Mouse (Mus musculus): ENCODE data around the gene 2010111I01Rik. TPM values are rescaled to one million over a fixed set of nuclear protein-coding genes. Genes with fewer than 3 reads are reported as not detected.
A peak's percentile ranks its signal among the peaks of the same experiment; 100 is the strongest.
"Not testable (repeated sequence)": the region's sequence is repeated elsewhere in the genome, so short reads cannot be mapped to it uniquely, and the experiment has no call there.

The 2010111I01Rik gene
- polyA plus RNA-seq, 1 experiment from 2014 or later: 34.6 TPM

DNA sequence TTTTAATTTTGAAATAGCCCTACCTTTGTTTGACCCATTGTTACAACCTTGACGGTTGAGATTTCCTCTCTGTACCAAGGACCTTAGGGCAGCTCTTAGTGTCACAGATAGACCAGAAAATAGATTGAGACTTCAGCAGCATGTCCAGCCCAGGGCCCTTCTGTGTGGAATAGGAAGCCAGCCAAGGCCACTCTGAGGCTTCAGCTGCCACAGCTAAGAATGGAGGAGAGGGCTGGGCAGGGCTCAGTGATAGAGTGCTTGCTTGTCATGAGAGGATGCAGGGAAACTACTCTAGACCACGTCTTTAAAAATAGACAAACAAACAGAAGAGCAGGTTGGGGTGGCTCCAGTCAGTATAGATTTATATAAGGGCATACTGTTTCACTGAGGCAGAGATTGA is 234.9 kb downstream of the 2010111I01Rik start:
- peaks cover 18% of the 10 kb centered on the region for H3K4me1 ChIP-seq (replicated peaks)
- 81% methylated on average over 2 of the region's 2 CpGs for WGBS
- H3K9me3 ChIP-seq: no peaks in the 10 kb centered on the region
- no peak for DNase-seq (ENCODE audit: low spot score)
- no peaks in the 10 kb centered on the region for H3K36me3 ChIP-seq
- H3K4me3 ChIP-seq: no peak overlapping the region
- no peak overlapping the region for H3K27ac ChIP-seq
- no peaks in the 10 kb centered on the region for H3K27me3 ChIP-seq (ENCODE audit: insufficient read depth, poor library complexity, severe bottlenecking)

DNA sequence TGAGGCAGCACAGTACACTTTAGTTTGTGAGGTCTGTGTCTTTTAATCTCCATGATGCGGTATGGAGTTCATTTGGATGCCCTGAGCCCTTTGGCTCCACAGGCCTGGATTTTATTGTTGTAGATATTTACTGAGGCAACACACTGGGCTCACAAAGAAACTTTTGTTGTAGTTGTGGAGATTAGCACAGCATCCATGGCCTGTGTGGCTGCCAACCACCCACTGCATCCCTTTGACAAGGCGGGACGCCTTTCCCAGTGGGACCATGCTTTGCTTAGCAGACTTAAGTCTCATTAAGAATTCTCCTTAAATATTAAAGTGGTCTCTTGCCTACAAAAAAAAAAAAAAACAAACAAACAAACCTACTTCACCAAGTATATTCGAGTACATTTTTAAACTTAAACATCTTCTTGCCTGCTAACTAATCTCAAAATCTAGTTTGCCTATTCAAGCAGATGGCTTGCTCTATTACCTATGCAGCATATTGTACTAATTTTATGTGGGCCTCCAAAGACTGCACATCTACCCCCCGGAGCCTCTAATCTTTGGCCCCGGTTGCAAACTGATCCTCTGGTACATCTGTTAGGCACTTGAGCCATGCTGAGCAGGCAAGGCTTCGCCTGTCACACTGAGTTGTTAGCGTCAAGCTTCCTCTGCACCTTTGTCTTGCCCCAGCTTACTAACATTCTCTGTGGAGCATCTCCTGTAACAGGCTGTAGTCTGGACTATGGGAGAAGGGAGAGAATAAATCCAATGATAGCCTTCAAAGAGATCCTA is 239.0 kb downstream of the 2010111I01Rik start:
- H3K27me3 ChIP-seq (ENCODE audit: insufficient read depth, poor library complexity, severe bottlenecking): no peaks in the 10 kb centered on the region
- peaks cover 37% of the 10 kb centered on the region for H3K4me1 ChIP-seq (replicated peaks)
- peak; percentile 29 for DNase-seq (ENCODE audit: low spot score)
- H3K4me3 ChIP-seq: no peak overlapping the region
- H3K9me3 ChIP-seq: no peaks in the 10 kb centered on the region
- whole genome bisulfite sequencing: 47% methylated on average over 8 of the region's 8 CpGs
- 0 out of 2 replicates have a peak overlapping the region, but pooled peaks have one; percentile 23 for H3K27ac ChIP-seq
- H3K36me3 ChIP-seq: no peaks in the 10 kb centered on the region

DNA sequence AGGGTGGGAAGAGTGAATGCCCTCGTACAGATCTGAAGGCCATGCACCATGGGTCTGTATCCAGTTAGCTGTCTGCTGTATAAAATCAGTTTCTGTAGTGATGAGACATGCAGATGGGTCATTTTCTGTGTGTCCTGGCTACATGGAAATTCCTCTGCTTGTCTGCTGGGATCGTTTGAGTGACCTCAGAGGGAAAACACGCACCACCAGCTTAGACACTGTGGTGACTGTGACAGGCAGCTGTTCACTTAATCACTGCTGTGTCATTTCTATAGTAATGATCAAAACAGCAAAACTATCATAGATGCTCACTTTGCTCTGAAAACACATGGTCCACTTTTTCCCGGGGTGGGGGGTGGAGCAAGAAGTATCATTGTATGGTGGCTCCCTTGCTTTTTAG is 241.1 kb downstream of the 2010111I01Rik start:
- Histone ChIP-seq H3K27ac (no peak overlapping the region), H3K36me3 (no peaks in the 10 kb centered on the region), H3K27me3 (ENCODE audit: insufficient read depth, poor library complexity, severe bottlenecking) (no peaks in the 10 kb centered on the region), H3K9me3 (no peaks in the 10 kb centered on the region), H3K4me1 (replicated peaks) (peaks cover 37% of the 10 kb centered on the region), H3K4me3 (no peak overlapping the region)
- DNase-seq (ENCODE audit: low spot score): no peak
- WGBS: 79% methylated on average over 4 of the region's 4 CpGs

DNA sequence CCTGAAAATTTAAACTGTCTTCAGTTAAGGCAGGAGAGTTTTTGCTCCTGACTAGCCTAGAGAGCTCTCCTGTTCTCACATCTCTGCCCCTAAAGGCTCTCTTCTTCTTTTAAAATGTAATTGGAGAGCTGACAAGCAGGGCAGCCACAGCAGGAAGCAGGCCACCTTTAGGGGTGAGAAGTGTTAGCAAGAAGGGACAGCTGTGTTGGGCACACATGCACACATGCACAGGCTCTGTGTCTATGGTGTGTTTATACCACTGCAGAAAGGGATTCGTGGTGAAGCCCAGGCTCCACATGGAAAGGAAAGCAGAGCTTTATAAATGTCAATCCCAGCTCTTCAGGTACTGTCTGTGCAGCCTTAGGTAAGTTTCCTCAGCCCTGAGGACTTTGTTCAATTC is 241.7 kb downstream of the 2010111I01Rik start:
- Histone ChIP-seq H3K27me3 (ENCODE audit: insufficient read depth, poor library complexity, severe bottlenecking) (no peaks in the 10 kb centered on the region), H3K9me3 (no peaks in the 10 kb centered on the region), H3K4me1 (replicated peaks) (peaks cover 37% of the 10 kb centered on the region), H3K27ac (no peak overlapping the region), H3K36me3 (no peaks in the 10 kb centered on the region), H3K4me3 (no peak overlapping the region)
- DNase-seq (ENCODE audit: low spot score): no peak
- WGBS: 65% methylated on average over 1 of the region's 1 CpGs

DNA sequence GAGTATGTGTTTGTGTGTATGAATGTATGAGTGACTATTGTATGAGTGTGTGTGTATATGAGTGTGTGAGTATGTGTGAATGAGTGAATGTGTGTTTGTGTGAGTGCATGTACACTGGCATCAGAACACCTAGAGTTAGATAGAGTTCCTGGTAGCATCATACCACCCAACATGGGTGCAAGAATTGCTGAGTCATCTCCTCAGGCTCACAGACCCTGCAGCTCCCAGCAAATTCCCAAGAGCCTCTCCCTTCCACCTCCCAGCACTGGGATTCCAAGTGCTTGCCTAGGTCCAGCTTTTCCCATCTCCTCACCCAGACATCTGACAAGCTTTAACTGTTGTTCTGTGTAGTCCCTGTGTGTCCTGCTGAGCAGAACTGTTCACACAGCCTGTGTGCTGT is 251.8 kb downstream of the 2010111I01Rik start:
- DNase-seq (ENCODE audit: low spot score): no peak
- Histone ChIP-seq H3K4me3 (no peak overlapping the region), H3K4me1 (replicated peaks) (0 out of 2 replicates have a peak, but pooled peaks cover 2% of the 10 kb centered on the region), H3K27ac (no peak overlapping the region), H3K36me3 (peaks cover 4% of the 10 kb centered on the region; the same call in 1 of the 2 replicates), H3K9me3 (no peaks in the 10 kb centered on the region), H3K27me3 (ENCODE audit: insufficient read depth, poor library complexity, severe bottlenecking) (no peaks in the 10 kb centered on the region)

DNA sequence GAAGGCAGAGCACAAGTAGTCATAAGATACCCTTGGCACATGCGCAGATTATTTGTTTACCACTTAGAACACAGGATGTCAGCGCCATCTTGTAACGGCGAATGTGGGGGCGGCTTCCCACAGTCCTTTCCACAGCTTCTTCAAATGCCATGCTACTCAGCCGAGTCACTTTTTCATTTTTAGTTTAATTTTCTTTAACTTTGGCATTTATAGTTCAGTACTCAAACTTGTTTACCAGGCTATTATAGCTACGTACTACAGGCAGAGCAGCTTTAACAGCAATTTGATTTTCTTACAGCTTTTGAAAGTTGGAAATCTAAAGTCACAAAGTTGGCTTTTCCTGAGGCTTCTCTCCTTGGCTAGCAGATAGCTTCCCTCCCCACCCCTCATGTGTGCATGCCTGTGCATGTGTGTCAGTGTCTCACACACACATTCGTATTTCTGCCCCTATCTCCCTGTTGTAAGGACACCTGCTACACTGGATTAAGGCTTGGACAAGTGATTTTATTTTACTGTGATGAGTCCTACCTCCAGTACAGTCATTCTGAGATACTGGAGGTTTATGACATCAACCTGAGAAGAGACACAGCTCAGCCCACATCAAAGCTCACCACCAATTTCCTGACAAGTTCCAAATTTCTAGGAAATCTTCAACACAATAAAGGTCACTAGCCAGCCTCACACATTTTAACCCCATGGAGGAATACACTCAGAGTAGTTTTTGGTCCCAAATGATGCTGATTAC is 258.5 kb downstream of the 2010111I01Rik start:
- no peak overlapping the region for H3K27ac ChIP-seq
- H3K9me3 ChIP-seq: no peaks in the 10 kb centered on the region
- no peak for DNase-seq (ENCODE audit: low spot score)
- H3K36me3 ChIP-seq: no peaks in the 10 kb centered on the region
- H3K27me3 ChIP-seq (ENCODE audit: insufficient read depth, poor library complexity, severe bottlenecking): no peaks in the 10 kb centered on the region
- H3K4me1 ChIP-seq (replicated peaks): no peaks in the 10 kb centered on the region
- H3K4me3 ChIP-seq: no peak overlapping the region
- WGBS: 95% methylated on average over 8 of the region's 8 CpGs

DNA sequence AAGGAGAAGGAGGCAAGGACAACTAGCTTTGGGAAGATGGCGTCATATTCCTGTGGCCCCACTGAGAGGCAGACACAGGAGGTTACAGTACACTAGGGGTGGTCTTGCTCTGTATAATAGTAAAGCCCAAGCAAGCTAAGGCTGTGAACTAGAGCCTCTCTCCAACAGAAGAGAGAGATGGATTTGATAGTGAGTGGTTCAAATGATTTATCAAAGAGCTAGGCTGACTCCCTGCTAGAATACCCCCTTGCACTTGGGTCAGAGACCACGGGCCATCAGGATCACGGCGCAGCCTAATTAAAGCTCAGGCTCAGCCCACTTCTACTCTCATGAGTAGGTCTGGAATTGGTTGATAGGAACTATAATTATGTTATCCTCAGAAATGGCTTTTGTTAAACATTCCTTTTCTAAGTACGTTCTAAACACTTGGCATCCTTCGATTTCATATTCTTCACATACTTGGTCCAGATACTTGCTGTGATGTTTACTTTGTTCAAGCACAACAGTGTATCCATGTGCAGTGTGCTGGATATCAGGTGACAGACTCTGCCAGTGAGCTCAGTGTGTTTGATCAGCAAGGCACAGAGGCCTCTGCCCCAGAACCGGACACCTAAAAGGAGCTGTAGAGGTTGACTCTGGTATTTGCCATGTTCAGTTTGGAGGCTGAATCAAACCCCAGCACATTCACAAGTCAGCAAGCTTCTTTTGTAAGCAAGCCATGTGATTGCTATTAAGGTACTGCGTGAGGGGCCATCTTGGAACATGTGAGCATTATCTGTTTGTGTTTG is 261.3 kb downstream of the 2010111I01Rik start:
- H3K36me3 ChIP-seq: no peaks in the 10 kb centered on the region
- WGBS: 79% methylated on average over 8 of the region's 8 CpGs
- no peak for DNase-seq (ENCODE audit: low spot score)
- 0 out of 2 replicates have a peak overlapping the region, but pooled peaks have one; percentile 40 for H3K27ac ChIP-seq
- H3K9me3 ChIP-seq: no peaks in the 10 kb centered on the region
- H3K4me1 ChIP-seq (replicated peaks): peaks cover 3% of the 10 kb centered on the region; the same call in 1 of the 2 replicates
- no peaks in the 10 kb centered on the region for H3K27me3 ChIP-seq (ENCODE audit: insufficient read depth, poor library complexity, severe bottlenecking)
- H3K4me3 ChIP-seq: no peak overlapping the region

DNA sequence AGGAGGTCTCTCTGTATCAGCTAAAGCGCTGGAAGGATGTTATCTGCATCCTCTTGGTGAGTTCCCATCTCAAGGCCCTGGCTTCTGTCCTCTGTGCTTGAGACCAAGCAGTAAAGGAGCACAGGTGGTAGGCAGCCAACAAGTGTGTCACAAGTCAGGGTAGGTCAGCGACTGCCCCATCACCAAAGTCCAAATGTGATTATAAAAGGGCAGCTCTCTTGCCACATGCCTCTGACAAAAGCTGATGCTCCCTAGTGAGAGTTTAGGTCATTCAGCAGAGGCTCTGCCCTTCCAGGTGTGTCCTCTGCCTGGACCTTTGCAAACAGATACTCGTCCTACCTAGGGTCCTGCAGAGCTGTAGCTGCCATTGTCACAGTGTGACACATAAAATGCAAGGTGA is 263.1 kb downstream of the 2010111I01Rik start:
- 77% methylated on average over 3 of the region's 3 CpGs for WGBS
- Histone ChIP-seq H3K27me3 (ENCODE audit: insufficient read depth, poor library complexity, severe bottlenecking) (no peaks in the 10 kb centered on the region), H3K4me1 (replicated peaks) (peaks cover 17% of the 10 kb centered on the region), H3K9me3 (no peaks in the 10 kb centered on the region), H3K27ac (no peak overlapping the region), H3K4me3 (no peak overlapping the region), H3K36me3 (no peaks in the 10 kb centered on the region)
- no peak for DNase-seq (ENCODE audit: low spot score)

DNA sequence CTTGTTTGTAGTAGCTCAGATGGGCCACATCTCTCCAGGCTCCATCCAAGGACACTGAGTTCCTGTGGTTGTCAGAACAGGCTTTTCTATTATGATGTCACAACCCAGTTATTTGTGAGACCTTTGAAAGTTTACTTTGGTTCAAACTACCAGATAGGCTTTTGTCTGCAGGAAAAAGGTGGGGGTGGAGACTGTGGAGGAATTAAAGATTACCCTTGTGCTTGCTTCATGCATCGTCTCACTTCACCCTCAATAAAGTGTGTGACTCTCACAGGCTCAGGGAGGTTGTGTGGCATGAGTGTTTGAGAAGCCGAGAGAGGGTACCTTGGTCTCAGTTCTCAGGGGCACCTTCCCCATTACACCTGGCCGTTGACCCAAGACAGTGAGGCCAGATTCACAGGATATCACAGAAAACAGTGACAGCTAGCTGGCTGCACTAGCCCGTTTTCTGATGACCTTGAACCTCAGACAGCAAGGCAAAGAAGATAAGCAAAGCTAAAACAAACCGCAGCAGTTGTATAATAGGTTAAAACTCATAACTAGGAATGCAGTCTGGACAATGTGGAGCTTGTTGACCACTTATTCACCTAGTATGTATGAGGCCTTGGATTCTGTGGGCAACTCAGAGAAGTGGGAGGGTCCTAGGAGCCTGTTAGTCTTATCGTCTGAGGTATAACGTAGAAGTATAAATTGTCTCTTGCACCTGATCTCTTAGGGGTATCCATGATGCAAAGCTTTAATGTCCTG is 266.4 kb downstream of the 2010111I01Rik start:
- Histone ChIP-seq H3K27me3 (ENCODE audit: insufficient read depth, poor library complexity, severe bottlenecking) (no peaks in the 10 kb centered on the region), H3K4me1 (replicated peaks) (peaks cover 19% of the 10 kb centered on the region), H3K9me3 (no peaks in the 10 kb centered on the region), H3K27ac (peak overlapping the region; percentile 64), H3K4me3 (no peak overlapping the region), H3K36me3 (no peaks in the 10 kb centered on the region)
- WGBS: 83% methylated on average over 7 of the region's 7 CpGs
- no peak for DNase-seq (ENCODE audit: low spot score)

DNA sequence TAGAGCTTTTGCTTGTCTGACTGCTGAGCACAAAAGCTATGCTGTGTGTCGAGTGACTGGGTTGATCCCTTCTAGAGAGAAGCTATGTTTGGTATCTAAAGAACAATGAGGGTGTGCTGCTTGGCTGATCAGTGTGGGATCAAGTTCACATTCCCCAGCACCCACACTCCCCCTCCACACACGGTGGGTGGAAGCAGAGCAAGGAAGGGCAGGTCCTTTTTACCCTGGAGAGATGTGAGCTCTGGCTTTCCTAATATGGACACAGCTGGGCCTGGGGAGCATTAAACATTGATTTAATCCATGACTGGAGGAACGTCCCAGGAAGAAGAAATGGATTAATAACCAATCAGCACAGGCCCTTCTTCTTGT is 267.0 kb downstream of the 2010111I01Rik start:
- Histone ChIP-seq H3K27ac (peak overlapping the region; percentile 64), H3K4me1 (replicated peaks) (peaks cover 20% of the 10 kb centered on the region), H3K36me3 (no peaks in the 10 kb centered on the region), H3K9me3 (no peaks in the 10 kb centered on the region), H3K4me3 (no peak overlapping the region), H3K27me3 (ENCODE audit: insufficient read depth, poor library complexity, severe bottlenecking) (no peaks in the 10 kb centered on the region)
- DNase-seq (ENCODE audit: low spot score): no peak
- 26% methylated on average over 3 of the region's 3 CpGs for WGBS

DNA sequence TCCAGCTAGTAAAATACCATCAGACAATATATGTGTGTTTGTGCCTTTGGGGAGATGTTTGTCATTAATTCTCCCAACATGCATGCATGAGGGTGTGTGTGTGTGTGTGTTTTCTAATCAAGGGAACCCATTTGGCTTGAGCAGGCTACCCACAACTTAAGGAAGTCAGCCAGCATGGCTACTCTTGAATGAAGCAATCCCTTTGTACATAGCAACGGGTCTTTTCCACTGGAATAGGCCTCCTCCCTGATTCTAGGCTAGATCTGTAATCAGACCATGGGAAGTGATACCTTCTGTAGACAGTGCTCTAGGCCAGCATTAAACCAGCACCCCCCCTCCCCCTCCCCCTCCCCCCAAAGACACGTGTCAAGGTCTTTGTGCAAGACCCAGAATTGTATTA is 267.9 kb downstream of the 2010111I01Rik start:
- WGBS: 83% methylated on average over 2 of the region's 2 CpGs
- no peak overlapping the region for H3K27ac ChIP-seq
- H3K4me3 ChIP-seq: no peak overlapping the region
- no peak for DNase-seq (ENCODE audit: low spot score)
- H3K4me1 ChIP-seq (replicated peaks): peaks cover 20% of the 10 kb centered on the region
- H3K27me3 ChIP-seq (ENCODE audit: insufficient read depth, poor library complexity, severe bottlenecking): no peaks in the 10 kb centered on the region
- H3K9me3 ChIP-seq: no peaks in the 10 kb centered on the region
- H3K36me3 ChIP-seq: no peaks in the 10 kb centered on the region

DNA sequence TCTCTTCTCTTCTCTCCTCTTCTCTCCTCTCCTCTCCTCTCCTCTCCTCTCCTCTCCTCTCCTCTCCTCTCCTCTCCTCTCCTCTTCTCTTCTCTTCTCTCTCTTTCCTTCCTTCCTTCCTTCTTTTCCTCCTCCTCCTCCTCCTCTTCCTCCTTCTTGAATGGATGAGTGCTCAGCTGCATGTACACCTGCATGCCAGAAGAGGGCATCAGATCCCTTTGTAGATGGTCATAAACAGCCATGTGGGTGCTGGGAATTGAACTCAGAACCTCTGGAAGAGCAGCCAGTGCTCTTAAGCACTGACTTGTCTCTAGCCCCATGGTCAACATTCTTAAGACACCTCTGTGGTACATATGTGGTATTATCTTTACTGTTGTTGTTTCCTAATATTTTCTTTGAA is 269.8 kb downstream of the 2010111I01Rik start:
- H3K36me3 ChIP-seq; H3K27me3 ChIP-seq (ENCODE audit: insufficient read depth, poor library complexity, severe bottlenecking); H3K27ac ChIP-seq: not testable (repeated sequence)

More for the DNA sequence above, 269.8 kb downstream of the 2010111I01Rik start:
- peaks cover 27% of the 10 kb centered on the region for H3K4me1 ChIP-seq (replicated peaks)
- not testable (repeated sequence) for H3K4me3 ChIP-seq; DNase-seq (ENCODE audit: low spot score); H3K9me3 ChIP-seq

Data from hindbrain, embryonic 10.5 days (tissue).